Mouse (Mus musculus) spleen, adult 2 months (tissue): ENCODE data around the gene Prss21.

Experiments
- CTCF ChIP-seq: fragments of 200-500 bp; IDR thresholded peaks from 2 replicates; pipeline ENCODE4 v1.5.1; 2011; ENCODE audit warnings: mild to moderate bottlenecking, inconsistent platforms; ENCODE audit not compliant: insufficient read depth, insufficient read length, insufficient replicate concordance; ENCODE audit errors: extremely low read depth
- POLR2A ChIP-seq: fragments of 200-500 bp; IDR thresholded peaks from 2 replicates; pipeline ENCODE4 v1.6.1; 2011; ENCODE audit warnings: low read depth, low read length, inconsistent platforms

- no peak for TF ChIP-seq CTCF
- TF ChIP-seq POLR2A, result no peak
Measured at GRCm38 (mm10) chr17:23822094-23822493, 45.8 kb upstream of the Prss21 start.
